Mouse (Mus musculus) heart, adult 11 months (tissue): ENCODE results near the gene Znhit6.

Experiments used
- DNase-seq: peaks from one replicate; pipeline ENCODE4 v3.0.0; 2022

Gene Znhit6

DNA sequence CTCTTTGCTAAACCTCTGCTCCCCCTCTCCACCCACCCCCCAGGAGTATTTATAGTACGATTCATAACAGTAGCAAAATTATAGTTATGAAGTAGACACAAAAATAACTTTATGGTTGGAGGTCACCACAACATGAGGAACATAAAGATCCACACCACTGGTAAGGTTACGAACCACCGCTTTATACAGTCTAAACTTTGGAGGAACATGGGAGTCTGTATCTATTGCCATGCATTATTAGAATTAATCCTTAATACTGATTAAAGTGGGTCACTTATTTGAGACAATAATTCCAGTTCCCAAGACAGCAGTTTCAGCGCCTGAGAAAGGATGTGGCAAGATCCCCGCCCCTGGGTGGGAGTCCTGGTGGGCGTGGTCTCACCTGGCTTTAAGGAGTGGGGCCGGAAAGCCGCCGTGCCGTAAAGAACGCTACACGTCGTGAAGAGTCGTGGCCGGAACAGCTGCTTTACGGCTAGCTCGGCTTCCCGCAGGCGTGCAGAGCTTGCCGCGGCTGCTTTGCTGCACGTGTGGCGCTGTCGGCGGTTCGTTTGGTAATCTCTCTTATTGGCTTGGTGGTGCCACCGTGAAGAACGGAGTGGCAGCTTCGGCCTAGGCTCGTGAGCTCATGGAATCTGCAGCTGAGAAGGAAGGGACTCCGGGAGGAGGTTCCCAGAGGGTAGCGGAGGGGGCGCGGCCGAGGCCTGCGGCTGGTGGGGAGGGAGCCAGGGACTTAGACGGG, at the start of gene Znhit6:
Znhit6 (plus strand) TSS at position 463 of the 739 bp plus-strand sequence.
- DNase-seq: peak; percentile 99

DNA sequence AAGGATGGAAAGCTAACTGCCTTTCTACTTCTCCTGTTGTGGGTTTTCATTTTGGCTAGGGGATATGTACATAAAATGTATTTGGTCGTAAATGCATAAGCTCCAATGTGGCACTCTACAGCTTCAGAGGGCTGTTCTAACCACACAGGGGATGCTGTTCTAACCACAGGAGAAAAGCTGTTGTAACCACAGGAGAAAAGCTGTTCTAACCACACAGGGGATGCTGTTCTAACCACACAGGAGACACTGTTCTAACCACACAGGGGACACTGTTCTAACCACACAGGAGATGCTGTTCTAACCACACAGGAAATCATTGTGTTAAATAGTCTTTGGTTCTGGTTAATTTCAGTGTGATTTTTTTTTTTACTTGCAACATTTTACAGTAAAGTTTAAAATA, 38.1 kb upstream of the Znhit6 start:
- no peak for DNase-seq

DNA sequence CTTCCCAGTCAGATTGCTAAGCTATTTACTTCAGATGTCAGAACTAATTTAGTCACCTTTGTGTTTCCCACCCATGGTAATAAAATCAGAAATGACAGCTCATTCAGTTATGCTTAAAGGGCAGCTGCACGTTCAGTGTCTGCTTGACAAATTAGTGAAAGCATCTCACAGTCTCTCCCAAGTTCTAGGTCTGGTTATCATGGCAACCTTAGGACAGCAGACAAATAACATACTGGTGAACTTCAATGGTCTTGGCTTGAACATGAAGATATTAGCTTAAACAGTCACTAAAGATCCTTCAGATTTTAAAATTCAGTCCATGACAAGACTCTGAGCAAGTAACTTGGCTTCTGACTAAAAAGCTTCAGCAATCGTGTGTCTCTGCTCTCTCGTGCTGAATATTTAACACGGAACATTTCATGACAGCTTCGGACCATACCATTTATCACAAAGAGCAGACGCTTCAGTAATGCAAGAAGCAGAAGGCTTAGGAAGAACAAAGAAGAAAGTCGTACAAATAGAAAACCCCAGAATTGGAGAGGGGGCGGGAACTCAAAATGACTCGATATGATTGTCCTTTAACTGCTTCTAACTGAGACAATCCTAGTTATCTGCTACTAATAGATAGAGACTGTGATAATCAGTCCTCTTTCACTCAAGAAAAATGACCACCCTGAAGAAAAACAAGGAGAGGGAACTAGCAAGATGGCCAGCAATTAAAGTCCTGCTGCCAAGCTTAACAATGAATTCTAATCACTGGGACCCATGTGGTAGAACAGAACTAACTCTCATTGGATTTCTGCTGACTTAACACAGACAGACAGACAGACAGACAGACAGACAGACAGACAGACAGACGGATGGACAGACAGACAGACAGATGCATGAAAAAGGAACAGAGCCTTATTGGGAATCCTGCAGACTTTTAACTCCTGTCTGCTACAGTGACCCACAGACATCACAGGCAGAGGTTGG, 27.3 kb upstream of the Znhit6 start:
- DNase-seq: no peak

DNA sequence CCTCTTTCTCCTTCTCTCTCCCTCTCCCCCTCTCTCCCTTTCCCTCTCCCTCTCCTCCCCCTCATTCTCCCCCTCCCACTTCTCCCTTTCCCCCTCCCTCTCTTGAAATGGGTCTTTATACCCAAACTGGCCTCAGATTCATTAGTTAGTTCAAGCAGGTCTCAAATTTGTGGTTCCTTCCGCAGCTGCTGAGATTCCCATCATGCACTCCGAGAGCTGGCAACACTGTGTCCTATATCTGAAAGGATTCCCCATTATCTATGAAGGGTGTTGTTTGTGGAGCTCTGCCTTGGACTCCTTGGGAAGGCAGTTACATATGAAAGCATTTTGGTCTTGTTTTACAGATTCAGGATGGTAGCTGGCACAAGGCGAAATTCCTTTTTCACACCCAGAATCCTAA, 25.8 kb upstream of the Znhit6 start:
- no peak for DNase-seq

DNA sequence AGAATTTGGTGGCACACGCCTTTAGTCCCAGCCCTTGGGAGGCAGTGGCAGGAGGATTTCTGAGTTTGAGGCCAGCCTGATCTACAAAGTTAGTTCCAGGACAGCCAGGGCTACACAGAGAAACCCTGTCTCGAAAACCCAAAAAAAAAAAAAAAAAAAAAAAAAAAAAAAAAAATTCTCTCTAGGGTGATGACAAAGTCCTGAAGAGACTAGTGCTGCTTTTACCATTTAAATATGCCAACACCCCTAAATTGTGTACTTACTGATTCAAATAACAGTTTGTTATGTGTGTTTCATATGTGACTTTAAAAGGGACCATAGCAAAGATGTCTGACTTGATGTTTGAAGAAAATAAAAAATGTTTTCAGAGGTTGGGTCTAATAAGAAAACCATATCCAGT, 21.6 kb upstream of the Znhit6 start:
- DNase-seq: no peak

DNA sequence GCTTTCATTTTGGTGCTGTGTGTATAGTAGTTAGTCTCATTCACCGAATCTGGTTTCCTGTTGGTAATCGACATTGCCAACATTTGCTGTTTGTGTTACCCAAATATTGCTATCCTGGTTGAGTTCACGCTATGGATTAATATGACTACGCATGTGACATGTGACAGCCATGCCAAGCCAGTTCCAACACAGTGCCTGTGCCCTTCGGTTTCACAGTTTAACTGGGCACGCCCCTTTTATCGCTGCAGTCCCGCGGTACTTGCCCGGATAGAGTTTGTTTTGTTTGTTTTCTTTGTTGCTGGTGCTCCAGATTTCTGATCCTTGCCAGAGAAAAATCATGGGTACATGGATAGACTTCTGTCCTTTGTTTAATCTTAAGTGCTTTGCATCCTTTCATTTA, 19.8 kb upstream of the Znhit6 start:
- peak; percentile 62 for DNase-seq

DNA sequence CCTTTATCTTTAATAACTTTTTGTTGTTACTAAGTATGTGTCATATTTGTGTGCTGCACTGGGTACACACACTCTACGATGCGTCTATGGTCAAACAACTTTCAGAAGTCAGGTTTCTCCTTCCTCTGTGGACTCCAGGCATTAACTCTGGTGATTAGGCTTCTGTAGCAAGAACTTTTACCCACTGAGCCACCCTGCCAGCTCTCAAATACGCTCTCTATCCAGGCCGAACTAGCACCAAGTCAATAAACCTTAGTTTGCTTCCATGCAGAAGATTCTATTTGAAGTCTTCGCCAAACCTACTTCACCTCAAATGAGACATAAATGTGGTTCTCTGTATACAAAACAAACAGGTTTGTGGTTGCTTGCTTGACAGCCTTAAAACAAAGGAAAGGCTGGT, 16.3 kb upstream of the Znhit6 start:
- DNase-seq: peak; percentile 33

DNA sequence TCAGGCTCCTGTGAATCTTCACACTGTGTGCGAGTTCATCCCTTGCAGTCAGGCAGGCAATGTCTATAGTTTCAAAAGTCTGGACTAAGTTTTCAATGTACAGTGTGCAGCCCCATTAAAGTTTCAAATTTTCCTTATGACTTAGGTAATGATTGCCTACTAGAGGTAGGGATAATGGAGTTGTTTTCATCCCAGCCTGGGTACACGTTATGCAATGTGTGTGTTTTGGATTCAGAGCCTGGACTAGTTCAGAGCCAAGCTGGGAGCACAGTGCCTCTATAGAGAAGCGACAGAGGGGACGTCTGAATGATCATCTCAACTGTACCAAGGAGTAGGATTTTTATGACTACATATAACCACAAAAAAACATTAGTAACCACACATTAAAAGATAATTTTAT, 15.9 kb upstream of the Znhit6 start:
- DNase-seq: no peak

DNA sequence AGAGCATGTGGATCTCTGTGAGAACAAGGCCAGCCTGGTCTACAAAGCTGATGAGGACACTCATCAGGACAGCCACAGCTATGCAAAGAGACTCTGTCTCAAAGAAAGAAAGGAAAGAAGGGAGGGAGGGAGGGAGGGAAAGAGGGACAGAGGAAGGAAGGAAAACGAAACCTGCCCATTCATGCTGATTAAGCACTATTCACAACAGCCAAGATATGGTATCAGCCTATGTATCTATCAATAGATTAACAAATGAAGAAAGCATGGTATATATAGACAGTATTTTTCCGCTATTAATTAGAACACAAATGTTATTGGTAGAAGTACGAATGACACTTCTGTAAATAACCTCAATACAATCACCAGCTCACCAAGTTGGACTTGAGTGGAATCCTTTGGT, 1.5 kb upstream of the Znhit6 start:
- peak; percentile 1 for DNase-seq

DNA sequence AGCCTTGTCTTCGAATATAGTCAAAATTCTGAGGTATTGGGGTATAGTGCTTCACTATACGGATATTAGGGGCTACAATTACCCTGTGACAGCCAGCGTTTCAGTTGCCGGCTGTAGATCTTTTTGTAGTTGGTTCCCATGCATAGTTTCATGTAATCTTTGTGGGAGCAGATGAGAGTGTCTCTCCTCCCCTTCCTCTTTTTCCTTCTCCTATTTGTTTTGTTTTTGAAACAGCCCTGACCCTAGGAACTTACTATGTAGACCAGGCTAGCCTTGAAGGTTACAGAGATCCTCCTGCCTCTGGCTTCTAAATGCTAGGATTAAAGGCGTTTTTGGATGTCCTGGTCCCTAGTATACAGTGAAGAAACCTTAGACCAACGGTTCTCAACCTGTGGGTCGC, 665 bp upstream of the Znhit6 start:
- peak; percentile 18 for DNase-seq

DNA sequence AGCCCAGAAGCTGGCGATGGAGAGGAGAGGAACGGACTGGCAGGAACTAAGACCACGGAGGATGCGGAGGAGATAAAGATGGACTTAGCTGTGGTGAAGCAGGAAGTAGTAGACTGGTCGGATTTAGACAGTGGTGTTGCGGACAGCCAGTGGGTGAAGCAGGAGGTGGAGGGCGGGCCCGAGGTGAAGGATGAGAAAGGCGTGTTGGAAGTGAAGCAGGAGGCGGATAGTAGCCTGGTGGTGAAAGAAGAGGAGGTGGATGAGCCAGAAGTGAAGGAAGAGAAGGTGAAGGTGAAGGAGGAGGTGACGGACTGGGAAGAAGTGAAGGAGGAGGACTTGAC, 447 bp downstream of the Znhit6 start:
- no peak for DNase-seq

DNA sequence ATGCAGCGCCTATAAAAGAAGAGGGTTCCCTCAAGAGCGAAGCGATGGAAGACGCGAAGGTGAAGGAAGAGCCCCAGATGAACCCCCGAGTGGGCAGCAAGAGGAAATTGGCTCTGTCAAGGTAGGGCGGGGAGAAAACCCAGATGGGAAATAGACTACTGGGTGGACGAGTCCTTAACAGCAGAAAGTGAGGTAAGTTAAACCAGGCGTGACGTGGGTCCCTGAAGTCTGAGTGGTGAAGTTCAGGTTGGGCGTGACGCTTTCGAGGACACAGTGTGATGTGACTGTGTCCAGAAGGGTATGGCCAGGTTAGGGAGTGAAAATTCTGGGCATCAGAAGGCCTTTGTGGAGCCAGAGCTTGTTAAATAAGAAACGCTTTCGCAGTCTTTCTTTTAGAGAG, 871 bp downstream of the Znhit6 start:
- DNase-seq: peak; percentile 80

DNA sequence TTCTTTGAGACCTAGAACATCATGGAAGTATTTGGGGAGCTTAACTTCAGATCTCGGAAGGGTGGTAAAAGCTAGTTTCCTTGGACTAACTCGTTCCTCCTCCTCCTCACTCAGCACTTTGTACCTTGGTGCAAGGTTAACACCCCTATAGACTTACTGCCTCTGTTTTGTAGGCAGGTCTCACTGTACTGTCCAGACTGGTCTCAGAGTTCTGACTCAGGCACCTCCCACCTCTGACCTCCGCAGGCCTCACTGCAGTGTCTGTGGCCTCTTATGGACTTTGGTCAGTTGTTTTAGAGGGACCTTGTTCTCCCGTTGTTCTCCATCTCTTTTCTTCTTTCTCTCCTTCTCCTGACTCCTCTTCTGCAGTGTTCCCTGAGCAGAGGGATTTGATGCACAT, 7.0 kb downstream of the Znhit6 start:
- peak; percentile 56 for DNase-seq

DNA sequence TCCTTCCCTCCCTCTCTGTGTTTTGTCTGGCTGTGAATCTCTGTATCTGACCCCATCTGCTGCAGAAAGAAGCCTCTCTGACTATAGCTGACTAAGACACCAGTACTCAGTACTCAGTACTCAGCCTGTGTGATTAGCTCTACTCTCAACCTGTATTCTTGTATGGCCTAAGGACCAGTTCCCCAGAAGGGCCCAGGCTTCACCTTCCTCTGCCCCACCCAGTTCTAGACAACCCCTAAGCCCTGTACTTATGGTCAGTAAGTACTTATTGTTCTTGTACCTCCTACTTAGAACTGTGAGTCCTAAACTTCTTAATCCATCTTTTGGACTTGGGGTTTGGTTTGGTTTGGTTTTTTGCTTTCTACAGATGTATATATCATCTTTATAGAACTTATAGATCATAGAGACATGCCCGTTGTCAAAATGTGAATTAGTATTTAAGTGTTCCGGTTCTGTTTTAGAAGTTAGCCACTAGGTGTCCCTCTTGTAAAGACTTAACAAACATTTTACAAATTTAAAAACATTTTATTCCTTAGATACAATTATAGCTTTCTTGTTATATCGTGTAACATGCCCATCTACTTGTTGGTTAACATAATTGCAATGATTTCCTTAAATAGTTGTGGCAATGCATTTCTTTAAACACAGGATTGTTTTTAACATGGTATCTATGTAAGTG, 7.7 kb downstream of the Znhit6 start:
- peak; percentile 57 for DNase-seq

DNA sequence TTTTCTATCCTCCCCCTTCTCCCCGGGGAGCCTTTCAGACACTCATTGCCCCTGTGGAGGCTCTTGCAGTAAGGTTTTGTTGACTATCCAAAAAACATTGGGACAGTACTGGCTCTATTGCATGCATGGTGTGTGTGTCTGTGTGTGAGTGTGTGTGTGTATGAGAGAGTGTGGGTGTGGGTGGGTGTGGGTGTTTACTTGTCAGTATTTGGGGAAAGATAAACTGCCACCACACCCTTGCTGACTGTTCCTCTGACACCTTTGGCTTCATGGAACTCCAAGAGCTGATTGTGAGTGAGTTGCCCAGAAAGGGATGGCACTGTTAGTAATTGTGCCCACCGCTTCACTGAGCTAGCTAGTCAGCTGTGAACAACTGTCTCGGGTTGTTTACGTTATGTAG, 14.6 kb downstream of the Znhit6 start:
- DNase-seq: peak; percentile 65

DNA sequence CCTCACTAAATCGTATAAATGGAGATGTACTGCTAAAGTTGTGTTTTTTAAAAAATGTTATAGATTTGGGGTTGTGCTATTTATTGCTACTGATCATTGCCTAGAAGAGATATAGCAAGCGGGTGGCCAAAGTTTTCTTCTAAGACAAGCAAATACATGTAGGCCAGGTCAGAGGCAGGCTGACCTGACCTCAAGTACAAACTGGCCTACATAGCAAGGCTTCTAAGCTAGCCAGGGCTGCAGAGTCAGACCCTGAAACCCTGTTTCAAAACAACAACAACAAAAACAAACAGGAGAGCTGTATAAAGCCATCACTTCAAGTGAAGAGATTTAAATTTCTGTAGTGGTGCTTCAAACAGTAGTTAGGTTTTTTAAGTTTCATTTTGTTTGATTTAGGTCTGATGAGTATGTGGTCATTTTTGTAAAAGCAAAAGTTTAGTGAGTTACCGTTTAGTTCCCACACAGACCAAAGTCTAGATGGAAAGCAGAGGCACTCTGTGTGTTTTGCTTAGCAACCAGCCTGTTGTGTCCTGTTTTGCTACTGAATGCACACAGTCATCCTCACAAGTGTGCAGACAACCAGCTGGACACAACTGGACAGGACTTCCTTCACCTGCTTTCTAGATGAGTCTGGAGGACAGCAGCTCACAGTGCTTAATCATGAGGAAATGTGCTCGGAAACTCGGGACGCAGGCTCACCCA, 16.0 kb downstream of the Znhit6 start:
- DNase-seq: peak; percentile 16

DNA sequence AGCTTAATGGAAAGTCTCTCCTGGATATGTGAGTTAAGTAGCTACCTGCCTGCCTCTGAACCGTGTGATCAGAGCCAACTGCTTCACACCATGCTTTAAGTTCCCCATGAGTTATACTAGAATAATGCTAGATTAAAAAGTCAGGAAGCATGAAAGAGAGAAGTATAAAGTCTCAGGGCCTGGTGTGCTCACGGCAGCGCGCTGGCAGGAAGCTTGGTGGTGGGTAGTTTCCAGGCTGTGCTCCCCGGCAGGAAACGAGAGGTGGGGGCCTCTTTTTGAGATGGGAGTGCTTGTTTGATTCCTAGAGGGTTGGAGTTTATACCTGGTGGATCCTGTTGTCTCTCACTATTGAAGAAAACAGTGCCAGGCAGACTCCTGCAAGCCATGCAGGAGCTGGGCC, 19.3 kb downstream of the Znhit6 start:
- DNase-seq: no peak

DNA sequence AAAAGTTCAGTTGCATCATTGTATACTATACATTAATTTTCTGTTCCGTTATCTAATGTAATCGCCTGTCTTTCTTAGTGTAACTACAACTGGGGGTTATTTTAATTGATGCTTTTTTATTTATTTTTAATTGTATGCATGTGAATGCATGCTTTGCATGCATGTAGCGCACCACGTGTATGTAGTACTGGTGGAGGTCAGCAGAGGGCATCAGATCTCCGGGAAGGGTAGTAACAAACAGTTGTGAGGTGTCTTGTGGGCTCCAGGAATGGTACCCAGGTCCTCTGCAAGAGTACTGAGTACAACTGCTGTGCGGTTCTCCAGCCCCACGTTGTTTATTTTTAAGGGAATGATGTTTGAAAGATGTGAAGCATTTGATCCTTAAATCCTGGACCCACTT, 23.1 kb downstream of the Znhit6 start:
- DNase-seq: no peak

DNA sequence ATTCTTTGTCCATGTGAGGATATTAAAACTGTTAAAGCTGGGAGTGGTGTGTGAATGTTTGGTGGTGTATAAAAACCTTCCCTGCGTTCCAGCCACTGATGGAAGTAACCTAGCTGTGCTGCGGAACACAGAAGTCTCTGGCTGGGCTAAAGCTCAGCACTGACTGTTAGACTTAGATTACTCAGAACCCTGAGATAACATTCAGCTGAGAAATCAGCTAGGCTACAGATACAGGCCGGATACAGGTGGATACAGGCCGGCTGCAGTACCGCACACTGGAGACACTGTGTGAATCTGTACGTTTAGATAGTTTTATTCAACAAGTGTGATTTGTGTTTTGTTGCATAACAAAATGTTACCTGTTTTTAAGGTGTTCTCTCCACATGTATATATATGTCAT, 24.8 kb downstream of the Znhit6 start:
- DNase-seq: no peak

DNA sequence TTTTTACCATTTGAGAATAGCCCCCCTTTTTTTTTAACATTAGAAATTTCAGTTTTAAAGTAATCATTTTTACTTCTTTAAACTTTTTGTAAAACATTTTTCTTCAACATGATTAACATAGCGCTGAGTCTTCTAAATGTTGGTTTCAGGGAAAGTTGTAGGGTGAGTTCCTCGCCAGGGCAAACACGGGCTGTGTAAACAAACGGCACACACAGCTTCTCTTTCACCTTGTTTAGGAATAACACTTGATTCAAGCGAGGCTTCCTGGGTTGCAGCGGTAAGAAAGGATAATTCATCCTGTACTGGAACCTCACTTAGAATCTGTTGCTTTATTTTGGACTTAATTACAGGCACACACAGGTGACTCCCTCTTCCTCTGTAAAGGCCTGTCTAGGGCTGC, 25.3 kb downstream of the Znhit6 start:
- DNase-seq: no peak

DNA sequence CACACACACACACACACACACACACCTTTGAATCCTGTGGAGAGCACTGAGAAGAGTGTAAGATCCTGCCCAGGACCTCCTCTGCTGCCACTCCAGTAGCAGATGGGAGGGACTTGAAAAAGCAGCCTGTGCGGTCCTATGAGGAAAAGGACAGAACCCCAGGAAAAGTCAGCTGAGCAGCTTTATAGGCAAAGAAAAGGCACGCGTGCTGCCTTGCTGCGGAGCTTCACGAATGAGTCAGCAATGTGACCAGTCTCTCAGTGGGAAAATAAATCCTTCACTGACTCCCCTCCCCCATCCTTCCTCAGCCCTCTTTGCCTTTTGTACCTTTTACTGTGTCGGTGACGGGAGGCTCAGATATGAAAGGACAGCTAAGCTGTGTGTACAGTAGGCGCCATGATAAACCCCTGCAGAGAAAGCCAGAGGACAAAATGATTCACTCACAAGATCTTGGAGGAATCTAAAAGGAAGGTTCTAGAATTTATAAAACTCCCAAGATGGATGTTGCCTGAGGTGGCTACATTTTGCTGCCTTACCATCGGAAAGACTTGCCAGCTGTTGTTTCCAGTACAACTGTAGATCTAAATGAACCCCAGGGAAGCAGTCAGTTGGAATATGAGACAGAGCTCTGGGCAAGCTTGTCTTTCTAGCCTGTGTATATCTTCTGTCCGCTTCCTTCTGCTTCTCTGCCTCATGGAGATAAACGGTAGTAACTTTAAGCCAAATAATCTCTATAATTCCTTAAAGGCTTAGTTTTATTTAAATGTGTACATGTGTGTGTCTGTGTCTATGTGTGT, 26.6 kb downstream of the Znhit6 start:
- DNase-seq: no peak

DNA sequence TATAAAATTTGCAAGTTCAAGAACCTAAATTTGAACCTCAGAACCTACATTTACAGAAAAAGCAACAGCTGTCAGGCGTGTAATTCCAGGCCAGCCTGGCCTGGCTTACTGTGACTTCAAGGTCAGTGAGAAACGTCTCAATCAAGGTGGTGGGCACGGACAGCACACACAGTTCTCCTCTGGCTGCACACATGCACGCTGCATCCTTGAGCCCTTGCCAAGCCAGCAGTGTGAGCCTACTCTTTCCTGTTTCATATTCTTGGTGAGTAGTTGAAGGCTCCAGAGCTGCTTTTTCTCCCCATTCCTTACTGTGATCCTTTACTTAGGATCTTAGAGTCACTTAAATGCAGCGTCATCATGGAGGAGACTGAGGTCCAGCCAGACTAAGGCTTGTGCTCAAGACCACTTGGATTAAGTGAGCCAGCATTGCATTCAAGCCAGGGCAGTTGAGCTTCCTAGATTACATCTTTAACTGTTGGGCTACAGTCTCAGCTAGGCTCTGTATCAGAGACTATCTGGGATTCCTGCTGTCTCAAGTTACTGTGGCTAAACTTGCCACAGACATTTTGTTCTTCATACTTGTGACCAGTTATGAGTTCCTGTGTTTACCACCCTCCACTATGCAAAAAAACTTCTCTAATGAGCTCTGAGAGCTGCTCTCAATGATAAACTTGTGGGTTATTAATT, 29.6 kb downstream of the Znhit6 start:
- no peak for DNase-seq
